Mouse (Mus musculus): Measurements from ENCODE around the gene Aip. TPM values are rescaled to one million over a fixed set of nuclear protein-coding genes. Genes with fewer than 3 reads are reported as not detected.

Aip gene
- polyA plus RNA-seq, 1 experiment from 2014 or later = 35.8 TPM

DNA sequence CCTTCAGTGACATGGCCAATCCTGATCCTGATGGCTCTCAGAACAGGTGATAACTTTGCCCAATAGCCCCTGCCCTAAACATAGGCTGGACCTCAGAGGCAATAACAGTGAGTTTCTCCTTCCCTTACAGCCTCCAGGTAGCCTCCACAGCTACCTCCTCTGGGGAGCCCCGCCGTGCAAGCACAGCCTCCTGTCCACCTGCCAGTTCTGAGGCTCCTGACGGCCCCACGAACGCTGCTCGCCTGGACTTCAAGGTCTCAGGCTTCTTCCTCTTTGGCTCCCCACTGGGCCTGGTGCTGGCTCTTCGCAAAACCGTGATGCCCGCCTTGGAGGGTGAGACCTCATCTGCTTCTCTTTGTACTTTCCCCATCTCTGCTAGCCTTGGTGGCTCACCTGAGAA lies 17.1 kb downstream of the Aip start:
- Histone ChIP-seq H3K4me2 (no peak overlapping the region), H3K4me1 (replicated peaks) (peaks cover 19% of the 10 kb centered on the region), H3K4me3 (replicated peaks) (no peak overlapping the region), H3K36me3 (replicated peaks) (0 out of 2 replicates have a peak, but pooled peaks cover 24% of the 10 kb centered on the region), H3K27ac (replicated peaks) (no peak overlapping the region), H3K27me3 (peaks cover 6% of the 10 kb centered on the region), H3K9ac (no peak overlapping the region), H3K9me3 (replicated peaks) (no peaks in the 10 kb centered on the region)
- ATAC-seq (ENCODE audit: insufficient read depth) = no peak
- WGBS (ENCODE audit: insufficient replicate concordance) = 71% methylated on average over 9 of the region's 9 CpGs

DNA sequence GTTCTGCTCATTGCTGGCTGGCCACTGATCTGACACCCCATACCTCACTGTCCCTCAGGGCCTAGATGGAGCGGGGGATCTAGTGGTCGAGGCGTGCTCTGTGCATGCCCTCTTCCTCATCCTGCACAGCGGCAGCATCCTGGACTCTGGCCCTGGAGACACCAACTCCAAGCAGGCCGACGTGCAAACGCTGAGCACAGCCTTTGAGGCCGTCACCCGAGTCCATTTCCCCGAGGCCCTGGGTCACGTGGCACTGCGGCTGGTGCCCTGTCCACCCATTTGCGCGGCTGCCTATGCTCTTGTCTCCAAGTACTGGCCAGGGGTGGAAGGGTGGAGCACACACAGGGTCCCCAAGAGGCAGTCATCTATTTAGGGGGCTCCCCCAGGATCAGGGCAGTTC lies 19.0 kb downstream of the Aip start:
- 84% methylated on average over 14 of the region's 14 CpGs for whole genome bisulfite sequencing (ENCODE audit: insufficient replicate concordance)
- 0 out of 2 replicates have a peak, but pooled peaks cover 7% of the 10 kb centered on the region for H3K36me3 ChIP-seq (replicated peaks)
- no peak for ATAC-seq (ENCODE audit: insufficient read depth)

DNA sequence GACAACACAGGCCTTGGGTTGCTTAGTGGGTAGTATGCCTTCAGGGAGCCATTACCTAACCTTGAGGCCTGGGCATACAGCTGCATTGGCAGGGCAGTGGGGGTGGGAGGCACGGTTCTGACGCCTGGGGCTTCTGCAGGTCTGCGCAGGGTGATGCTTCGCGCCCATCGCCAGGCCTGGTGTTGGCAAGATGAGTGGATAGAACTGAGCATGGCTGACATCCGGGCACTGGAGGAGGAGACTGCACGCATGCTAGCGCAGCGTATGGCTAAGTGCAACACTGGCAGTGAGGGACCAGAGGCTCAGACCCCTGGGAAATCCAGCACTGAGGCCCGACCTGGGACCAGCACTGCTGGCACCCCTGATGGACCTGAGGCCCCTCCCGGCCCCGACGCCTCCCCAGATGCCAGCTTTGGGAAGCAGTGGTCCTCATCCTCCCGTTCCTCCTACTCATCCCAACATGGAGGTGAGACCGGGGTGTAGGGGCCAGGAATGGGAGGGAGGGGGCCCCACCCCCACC lies 20.9 kb downstream of the Aip start:
- peaks cover 20% of the 10 kb centered on the region for H3K4me1 ChIP-seq (replicated peaks)
- no peaks in the 10 kb centered on the region for H3K9me3 ChIP-seq (replicated peaks)
- no peak for ATAC-seq (ENCODE audit: insufficient read depth)
- H3K4me2 ChIP-seq = no peak overlapping the region
- H3K27me3 ChIP-seq = peaks cover 44% of the 10 kb centered on the region
- no peak overlapping the region for H3K9ac ChIP-seq
- 78% methylated on average over 16 of the region's 16 CpGs for WGBS (ENCODE audit: insufficient replicate concordance)
- H3K36me3 ChIP-seq (replicated peaks) = 0 out of 2 replicates have a peak, but pooled peaks cover 5% of the 10 kb centered on the region
- H3K4me3 ChIP-seq (replicated peaks) = no peak overlapping the region
- H3K27ac ChIP-seq (replicated peaks) = no peak overlapping the region

More for the DNA sequence above, 19.0 kb downstream of the Aip start:
- H3K9me3 ChIP-seq (replicated peaks) = no peaks in the 10 kb centered on the region
- H3K9ac ChIP-seq = no peak overlapping the region
- peaks cover 2% of the 10 kb centered on the region for H3K4me1 ChIP-seq (replicated peaks)
- H3K4me2 ChIP-seq = no peak overlapping the region
- H3K27me3 ChIP-seq = peaks cover 24% of the 10 kb centered on the region
- no peak overlapping the region for H3K4me3 ChIP-seq (replicated peaks)
- H3K27ac ChIP-seq (replicated peaks) = no peak overlapping the region

DNA sequence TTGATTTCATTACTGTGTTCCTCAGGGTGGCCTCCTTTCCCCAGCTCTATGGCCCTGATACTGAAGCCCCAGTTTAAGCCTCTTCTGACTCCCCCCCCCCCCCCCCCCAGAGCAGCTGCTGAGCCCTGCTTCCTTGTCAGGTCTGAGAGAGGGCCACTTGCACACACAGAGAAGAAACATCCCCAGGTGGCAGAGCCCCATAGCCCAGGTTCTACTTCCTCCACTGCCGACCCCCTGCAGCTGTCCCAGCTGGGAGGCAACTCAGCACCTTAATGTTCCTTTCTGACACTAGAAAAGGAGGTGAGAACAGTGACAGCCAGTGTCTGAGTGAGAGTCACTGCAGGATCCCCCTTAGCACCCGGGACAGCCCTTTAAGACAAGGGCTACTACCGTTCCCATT lies 21.9 kb downstream of the Aip start:
- no peaks in the 10 kb centered on the region for H3K9me3 ChIP-seq (replicated peaks)
- H3K36me3 ChIP-seq (replicated peaks) = 0 out of 2 replicates have a peak, but pooled peaks cover 5% of the 10 kb centered on the region
- H3K4me3 ChIP-seq (replicated peaks) = no peak overlapping the region
- no peak overlapping the region for H3K9ac ChIP-seq
- H3K27ac ChIP-seq (replicated peaks) = no peak overlapping the region
- ATAC-seq (ENCODE audit: insufficient read depth) = no peak
- peaks cover 30% of the 10 kb centered on the region for H3K4me1 ChIP-seq (replicated peaks)
- WGBS (ENCODE audit: insufficient replicate concordance) = 60% methylated on average over 3 of the region's 3 CpGs
- no peak overlapping the region for H3K4me2 ChIP-seq
- H3K27me3 ChIP-seq = peaks cover 47% of the 10 kb centered on the region

DNA sequence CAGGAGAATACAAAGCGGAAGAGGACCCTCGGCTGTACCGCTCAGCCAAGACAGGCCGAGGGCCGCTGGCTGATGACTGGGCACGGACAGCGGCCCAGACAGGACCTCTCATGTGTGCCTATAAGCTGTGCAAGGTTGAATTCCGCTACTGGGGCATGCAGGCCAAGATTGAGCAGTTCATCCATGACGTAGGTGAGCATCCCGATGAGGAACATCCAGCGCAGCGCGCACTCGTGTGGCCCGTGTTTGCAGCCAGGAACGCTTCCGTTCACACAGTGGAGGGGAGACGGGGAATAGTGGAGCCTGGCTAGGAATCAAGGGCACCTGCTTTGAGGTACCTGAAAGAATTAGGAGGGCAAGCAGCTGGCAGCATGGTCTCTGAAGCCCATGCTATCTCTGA lies 22.4 kb downstream of the Aip start:
- Histone ChIP-seq H3K9ac (no peak overlapping the region), H3K27ac (replicated peaks) (no peak overlapping the region), H3K27me3 (peaks cover 47% of the 10 kb centered on the region), H3K36me3 (replicated peaks) (peaks cover 9% of the 10 kb centered on the region; the same call in 1 of the 2 replicates), H3K9me3 (replicated peaks) (no peaks in the 10 kb centered on the region), H3K4me2 (no peak overlapping the region), H3K4me1 (replicated peaks) (peaks cover 35% of the 10 kb centered on the region), H3K4me3 (replicated peaks) (no peak overlapping the region)
- 88% methylated on average over 18 of the region's 18 CpGs for WGBS (ENCODE audit: insufficient replicate concordance)
- no peak for ATAC-seq (ENCODE audit: insufficient read depth)

DNA sequence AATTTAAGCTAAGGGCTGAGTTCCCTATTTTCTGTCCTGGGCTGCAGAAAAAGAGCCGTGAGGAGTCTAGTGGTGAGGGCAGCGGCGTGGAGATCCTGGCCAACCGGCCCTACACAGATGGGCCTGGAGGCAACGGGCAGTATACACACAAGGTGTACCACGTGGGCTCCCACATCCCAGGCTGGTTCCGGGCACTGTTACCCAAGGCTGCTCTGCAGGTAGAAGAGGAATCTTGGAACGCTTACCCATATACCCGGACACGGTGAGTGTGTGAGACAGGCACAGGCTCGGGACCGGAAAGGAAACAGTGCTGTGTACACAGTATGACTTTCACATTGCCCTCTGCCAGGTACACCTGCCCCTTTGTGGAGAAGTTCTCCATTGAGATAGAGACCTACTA lies 23.0 kb downstream of the Aip start:
- WGBS (ENCODE audit: insufficient replicate concordance) = 78% methylated on average over 12 of the region's 12 CpGs
- Histone ChIP-seq H3K27ac (replicated peaks) (no peak overlapping the region), H3K27me3 (peaks cover 47% of the 10 kb centered on the region)

DNA sequence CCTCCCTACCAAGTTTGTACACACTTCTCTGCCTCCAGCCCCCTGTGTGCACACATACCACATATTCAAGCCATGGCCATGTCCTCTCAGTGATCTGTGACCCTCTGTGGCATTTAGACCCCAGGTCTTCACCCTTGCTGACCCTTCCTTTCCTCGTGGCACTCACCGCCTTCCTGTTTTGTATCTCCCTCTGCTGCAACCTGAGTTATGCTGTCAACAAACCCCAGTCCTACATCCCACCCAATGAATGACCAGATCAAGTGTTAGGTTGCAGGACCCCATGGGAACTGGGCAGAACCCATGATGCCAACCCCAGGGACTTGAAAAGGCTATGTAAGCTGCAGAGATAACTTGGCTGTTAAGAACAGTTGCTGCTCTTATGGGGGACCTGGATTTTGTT lies 23.6 kb downstream of the Aip start:
- Histone ChIP-seq H3K9ac (no peak overlapping the region), H3K27me3 (peaks cover 47% of the 10 kb centered on the region), H3K36me3 (replicated peaks) (peaks cover 8% of the 10 kb centered on the region; the same call in 1 of the 2 replicates), H3K4me2 (no peak overlapping the region), H3K4me1 (replicated peaks) (peaks cover 46% of the 10 kb centered on the region), H3K4me3 (replicated peaks) (no peak overlapping the region), H3K27ac (replicated peaks) (no peak overlapping the region), H3K9me3 (replicated peaks) (no peaks in the 10 kb centered on the region)
- 77% methylated on average over 2 of the region's 2 CpGs for WGBS (ENCODE audit: insufficient replicate concordance)
- no peak for ATAC-seq (ENCODE audit: insufficient read depth)

More for the DNA sequence above, 23.0 kb downstream of the Aip start:
- H3K9ac ChIP-seq = no peak overlapping the region
- H3K36me3 ChIP-seq (replicated peaks) = peaks cover 11% of the 10 kb centered on the region; the same call in 1 of the 2 replicates
- no peak overlapping the region for H3K4me2 ChIP-seq
- H3K4me3 ChIP-seq (replicated peaks) = no peak overlapping the region
- H3K4me1 ChIP-seq (replicated peaks) = peaks cover 41% of the 10 kb centered on the region
- no peaks in the 10 kb centered on the region for H3K9me3 ChIP-seq (replicated peaks)
- ATAC-seq (ENCODE audit: insufficient read depth) = no peak

DNA sequence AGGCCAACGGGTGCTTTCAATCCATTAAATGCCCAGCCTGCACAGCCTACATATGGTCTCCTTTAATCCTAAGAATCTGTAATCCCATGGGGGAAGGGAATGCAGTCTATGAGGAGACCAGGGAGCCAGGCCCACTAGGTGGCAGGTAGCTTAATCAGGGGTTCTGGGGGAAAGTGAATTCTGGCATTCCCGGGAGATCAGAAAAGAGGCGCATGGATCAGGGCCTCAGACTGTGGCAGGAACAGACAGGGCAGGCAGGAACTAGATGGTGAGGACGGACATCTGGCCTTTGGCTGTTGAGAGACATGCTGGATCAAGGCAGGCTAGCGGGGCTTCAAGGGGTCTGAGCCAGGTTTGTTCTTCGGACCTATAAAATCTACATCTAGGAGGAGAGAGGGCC lies 24.2 kb downstream of the Aip start:
- peak overlapping the region; percentile 93; the same call in 1 of the 2 replicates for H3K4me2 ChIP-seq
- H3K27ac ChIP-seq (replicated peaks) = no peak overlapping the region
- peak overlapping the region; percentile 74; the same call in 1 of the 2 replicates for H3K4me3 ChIP-seq (replicated peaks)
- no peak overlapping the region for H3K9ac ChIP-seq
- 70% methylated on average over 6 of the region's 6 CpGs for WGBS (ENCODE audit: insufficient replicate concordance)
- no peak for ATAC-seq (ENCODE audit: insufficient read depth)
- H3K4me1 ChIP-seq (replicated peaks) = peaks cover 49% of the 10 kb centered on the region
- H3K9me3 ChIP-seq (replicated peaks) = no peaks in the 10 kb centered on the region
- H3K36me3 ChIP-seq (replicated peaks) = peaks cover 8% of the 10 kb centered on the region; the same call in 1 of the 2 replicates
- peaks cover 47% of the 10 kb centered on the region for H3K27me3 ChIP-seq

DNA sequence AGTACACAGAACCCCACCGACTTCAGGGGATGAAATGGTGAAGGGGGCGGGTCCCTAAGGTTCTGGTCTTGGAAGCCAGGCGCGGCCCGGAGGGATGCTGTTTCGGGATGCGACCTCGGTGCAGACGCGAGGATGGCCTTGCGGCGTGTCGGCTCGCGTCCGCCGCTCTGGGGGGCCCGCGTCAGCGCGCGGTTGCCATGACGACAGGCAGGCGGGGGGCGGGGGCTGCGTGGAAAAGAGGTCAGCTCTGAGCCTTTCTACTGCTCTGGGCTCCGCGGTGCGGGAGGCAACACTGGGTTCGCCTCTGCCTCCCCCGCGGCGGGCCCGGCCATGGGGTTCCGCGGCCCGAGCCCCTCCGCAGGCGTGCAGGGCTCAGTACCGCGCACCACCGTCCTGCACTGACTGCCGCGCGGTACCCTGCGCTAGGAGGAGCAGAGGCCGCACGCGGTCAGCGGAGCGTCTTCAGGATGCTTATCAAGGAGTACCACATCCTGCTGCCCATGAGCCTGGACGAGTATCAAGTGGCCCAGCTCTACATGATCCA lies 24.9 kb downstream of the Aip start:
- Histone ChIP-seq H3K9me3 (replicated peaks) (no peaks in the 10 kb centered on the region), H3K27ac (replicated peaks) (no peak overlapping the region), H3K27me3 (peaks cover 47% of the 10 kb centered on the region), H3K4me2 (peak overlapping the region; percentile 93), H3K4me1 (replicated peaks) (peaks cover 56% of the 10 kb centered on the region), H3K9ac (peak overlapping the region; percentile 63; the same call in 1 of the 2 replicates), H3K36me3 (replicated peaks) (peaks cover 8% of the 10 kb centered on the region; the same call in 1 of the 2 replicates), H3K4me3 (replicated peaks) (peak overlapping the region; percentile 74)
- WGBS (ENCODE audit: insufficient replicate concordance) = 1% methylated on average over 52 of the region's 52 CpGs
- no peak for ATAC-seq (ENCODE audit: insufficient read depth)

DNA sequence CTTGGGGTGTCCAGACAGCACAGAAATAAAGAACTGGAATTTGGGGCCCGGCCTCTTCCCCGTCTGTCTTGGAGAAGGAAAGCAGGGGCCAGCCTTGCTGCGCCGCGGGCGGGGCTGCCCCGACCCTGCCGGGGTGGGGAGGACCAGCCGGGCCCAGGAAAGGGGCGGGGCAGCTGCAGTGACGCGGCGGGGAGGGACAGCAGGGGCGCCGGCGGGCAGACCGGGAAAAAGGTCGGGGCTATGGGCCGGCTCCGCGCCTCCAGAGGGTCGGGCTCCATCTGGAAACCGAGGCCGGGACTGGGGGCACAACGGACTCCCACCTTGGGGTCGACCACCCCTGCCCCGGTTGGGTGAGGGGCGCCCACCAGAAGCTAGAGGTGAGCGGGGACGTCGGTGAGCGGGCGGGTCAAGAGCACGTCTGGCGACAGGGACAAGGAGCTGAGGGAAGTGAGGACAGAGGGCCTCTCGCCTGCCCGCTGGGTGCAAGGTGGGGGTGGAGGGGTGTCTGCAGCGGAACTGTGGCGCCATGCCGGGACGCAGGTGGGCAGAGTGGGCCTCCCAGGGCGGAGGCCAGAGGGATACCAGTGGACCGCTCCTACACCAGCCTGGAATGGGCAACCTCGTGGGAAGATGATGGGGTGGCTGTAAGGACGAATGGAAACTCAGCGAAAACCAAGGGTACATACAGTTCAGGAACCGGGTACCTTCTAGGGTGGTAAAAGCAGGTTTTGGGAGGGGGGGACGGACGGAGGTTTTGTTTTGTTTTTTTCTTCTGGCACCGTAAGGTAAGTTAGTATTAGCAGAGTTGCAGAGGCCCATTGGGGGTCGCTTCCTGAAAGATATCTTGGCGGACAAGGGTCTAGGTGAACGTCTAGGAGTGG lies 25.6 kb downstream of the Aip start, which contains the start of gene Pitpnm1:
Gene Pitpnm1, plus strand, starts transcription at position 162 of the 881 bp plus-strand sequence.
- H3K36me3 ChIP-seq (replicated peaks) = peaks cover 8% of the 10 kb centered on the region; the same call in 1 of the 2 replicates
- peaks cover 56% of the 10 kb centered on the region for H3K4me1 ChIP-seq (replicated peaks)
- H3K4me2 ChIP-seq = peak within 1 kb of the TSS; percentile 93
- H3K9me3 ChIP-seq (replicated peaks) = no peaks in the 10 kb centered on the region
- 1% methylated on average over 53 of the region's 53 CpGs for WGBS (ENCODE audit: insufficient replicate concordance)
- no peak for ATAC-seq (ENCODE audit: insufficient read depth)
- peak within 1 kb of the TSS; percentile 74 for H3K4me3 ChIP-seq (replicated peaks)
- peak within 1 kb of the TSS; percentile 63 for H3K9ac ChIP-seq
- peaks cover 47% of the 10 kb centered on the region for H3K27me3 ChIP-seq
- peak within 1 kb of the TSS; percentile 99 for H3K27ac ChIP-seq (replicated peaks)

DNA sequence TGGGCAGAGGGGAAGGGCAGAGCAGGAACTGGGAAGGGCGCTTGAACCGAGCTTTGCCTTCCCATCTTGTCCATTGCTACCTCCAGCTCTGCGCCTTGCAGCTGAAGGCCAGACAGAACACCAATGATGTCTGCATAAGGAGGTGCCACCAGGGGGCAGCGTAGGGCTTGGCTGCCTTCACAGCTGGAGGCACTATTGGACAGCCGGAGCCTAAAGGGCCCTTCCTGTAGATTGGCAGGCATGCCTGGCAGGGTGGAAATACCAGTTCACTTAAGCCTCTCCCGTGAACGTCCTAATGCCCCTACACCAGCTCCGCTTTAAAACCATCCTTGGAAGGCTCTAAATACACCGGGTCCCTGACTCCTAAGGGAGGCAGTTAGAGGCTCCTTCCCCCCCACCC lies 26.6 kb downstream of the Aip start:
- 6% methylated on average over 9 of the region's 9 CpGs for WGBS (ENCODE audit: insufficient replicate concordance)
- Histone ChIP-seq H3K36me3 (replicated peaks) (peaks cover 6% of the 10 kb centered on the region; the same call in 1 of the 2 replicates), H3K9ac (peak overlapping the region; percentile 63), H3K27me3 (peaks cover 46% of the 10 kb centered on the region), H3K4me2 (peak overlapping the region; percentile 93), H3K9me3 (replicated peaks) (no peaks in the 10 kb centered on the region), H3K4me3 (replicated peaks) (peak overlapping the region; percentile 74), H3K4me1 (replicated peaks) (peaks cover 56% of the 10 kb centered on the region), H3K27ac (replicated peaks) (peak overlapping the region; percentile 99)
- no peak for ATAC-seq (ENCODE audit: insufficient read depth)

Data from liver, embryonic 15.5 days (tissue).